Mouse (Mus musculus) kidney, adult 18-20 months (tissue): ENCODE data around the gene Ntsr1.

ENCODE experiments used
- DNase-seq: peaks from one replicate; pipeline ENCODE4 v3.0.0; 2021

The Ntsr1 gene

GRCm38 (mm10) chr2:180499741-180500140 lies at the start of gene Ntsr1:
Gene Ntsr1 (plus strand): TSS chr2:180499976.
- no peak for DNase-seq

DNA sequence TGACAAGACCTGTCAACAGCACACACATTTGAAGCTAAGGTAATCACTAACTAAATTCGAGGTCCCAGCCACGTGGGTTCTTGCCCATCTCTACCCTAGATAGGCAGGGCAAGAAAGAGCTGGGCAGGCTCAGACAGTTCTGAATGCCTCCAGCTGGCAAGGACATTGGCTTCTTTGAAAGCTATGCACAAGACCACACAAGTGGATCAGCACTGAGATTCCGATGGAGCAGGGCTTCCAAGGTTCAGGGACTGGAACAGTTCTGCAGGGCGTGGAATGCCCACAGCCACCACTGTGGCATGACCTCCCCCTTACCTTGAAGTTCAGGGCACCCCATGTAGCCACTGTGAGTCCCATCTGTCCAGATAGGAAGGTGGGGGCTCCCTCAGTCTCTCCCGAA lies 49.2 kb upstream of the Ntsr1 start:
- DNase-seq = no peak

DNA sequence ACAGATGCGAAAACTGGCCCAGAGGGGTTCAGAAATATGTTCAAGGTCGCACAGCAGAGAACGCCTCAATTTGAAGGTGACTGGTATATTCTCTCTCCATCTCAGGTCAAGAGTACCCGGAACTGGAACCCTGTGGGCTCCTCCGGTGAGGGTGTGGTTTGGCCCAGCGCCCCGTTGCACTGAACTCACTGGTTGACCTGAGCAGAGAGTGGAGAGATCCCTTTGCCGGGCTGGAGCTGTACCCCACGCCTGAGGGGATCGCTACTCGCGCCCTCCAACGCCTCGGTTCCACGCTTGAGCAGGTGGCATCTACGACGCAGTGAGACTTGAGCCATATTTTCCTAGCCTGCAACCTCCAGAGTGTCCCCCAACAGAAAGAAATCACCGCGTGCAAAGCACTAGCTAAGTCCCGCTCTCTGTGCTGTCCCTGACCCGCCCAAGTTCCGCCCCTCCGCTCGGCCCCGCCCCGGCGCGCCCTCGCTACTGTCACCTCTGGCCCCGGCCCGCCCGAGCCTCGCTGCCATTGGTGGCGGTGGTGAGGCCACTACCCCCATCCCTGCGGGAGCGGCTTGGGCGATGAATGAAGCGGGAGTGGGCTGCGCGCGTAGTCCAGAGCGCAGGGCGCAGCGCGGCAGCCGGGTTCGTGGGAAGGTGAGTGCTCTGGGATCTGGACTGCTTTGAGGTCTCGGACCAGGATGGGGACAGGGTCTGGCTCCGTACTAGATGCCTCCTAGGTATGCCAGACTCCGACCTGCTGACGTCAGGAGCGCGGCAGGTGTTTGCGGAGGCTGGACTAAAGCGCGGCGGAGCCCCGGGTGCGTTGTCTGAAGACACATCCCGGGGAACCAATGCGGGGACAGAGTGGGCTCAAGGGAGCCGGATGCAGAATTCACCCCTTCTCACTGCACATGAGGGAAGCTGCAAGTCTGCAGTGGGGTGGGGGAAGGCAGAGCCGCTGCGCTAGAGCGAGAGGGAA lies 43.8 kb upstream of the Ntsr1 start, which contains the start of gene Slco4a1:
Slco4a1 (plus strand) TSS at position 523 of the 976 bp plus-strand sequence.
- peak; percentile 94 for DNase-seq

GRCm38 (mm10) chr2:180456705-180457104 lies 43.1 kb upstream of the Ntsr1 start:
- no peak for DNase-seq

DNA sequence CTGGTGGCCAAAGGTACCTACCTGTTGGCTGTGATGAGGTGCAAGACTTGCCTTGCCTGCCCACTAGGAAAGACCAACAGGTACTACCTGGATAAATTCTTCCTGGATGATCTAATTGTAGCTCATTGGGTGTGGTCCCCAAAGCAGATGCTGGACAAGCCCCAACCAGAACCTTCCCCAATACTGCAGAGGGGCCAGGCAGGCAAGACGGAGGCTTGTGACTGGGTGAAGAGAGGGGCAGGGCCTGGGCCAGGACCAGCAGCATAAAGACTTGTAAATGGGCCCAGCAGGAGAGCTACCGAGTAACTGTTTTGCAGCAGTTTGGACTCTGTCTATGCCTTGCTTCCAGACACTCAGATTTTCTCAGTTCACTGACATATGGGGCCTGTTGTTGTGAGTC lies 42.1 kb upstream of the Ntsr1 start:
- DNase-seq = no peak

DNA sequence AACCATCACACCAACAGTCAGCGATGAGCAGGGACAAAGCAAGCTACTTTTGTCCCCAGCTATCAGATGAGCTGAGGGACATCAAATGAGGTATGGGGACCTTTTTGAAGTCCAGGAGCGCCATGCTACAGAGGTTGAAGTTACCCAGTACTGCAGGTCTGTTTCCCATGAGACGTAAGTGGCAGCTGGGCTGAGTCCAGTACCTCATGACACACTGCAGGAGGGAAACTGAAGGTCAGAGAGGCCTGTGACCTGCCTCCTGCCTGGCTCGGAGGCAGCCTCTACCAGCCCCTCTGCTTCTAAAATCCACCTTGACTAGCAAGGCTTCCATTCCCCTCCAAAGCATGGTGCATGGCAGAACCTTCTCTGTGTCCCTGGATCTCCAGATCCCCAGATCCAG lies 40.3 kb upstream of the Ntsr1 start:
- DNase-seq = no peak

- no peak for DNase-seq
Measured at GRCm38 (mm10) chr2:180460801-180461200, 39.0 kb upstream of the Ntsr1 start.

GRCm38 (mm10) chr2:180462593-180462992 lies 37.2 kb upstream of the Ntsr1 start:
- DNase-seq = no peak

DNA sequence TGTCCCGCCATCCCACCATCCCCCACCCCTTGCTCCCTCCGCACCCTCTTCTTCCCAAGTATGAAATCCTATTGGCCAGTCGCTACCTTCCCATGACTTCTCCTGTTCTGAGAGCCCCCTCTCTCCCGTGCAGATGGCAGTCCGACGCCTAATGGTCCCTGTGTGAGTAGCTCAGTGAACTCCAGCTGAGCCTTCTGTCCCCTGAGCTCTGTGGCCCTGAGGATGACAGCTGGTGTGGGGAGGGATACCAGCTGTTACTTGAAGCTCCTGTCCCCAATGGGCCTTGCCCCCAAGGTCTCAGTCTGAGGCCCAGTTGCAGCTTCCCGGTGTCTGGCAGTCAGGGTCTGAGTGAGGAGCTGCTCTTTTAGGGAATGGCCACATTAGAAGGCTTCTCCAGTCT lies 33.3 kb upstream of the Ntsr1 start:
- no peak for DNase-seq

DNA sequence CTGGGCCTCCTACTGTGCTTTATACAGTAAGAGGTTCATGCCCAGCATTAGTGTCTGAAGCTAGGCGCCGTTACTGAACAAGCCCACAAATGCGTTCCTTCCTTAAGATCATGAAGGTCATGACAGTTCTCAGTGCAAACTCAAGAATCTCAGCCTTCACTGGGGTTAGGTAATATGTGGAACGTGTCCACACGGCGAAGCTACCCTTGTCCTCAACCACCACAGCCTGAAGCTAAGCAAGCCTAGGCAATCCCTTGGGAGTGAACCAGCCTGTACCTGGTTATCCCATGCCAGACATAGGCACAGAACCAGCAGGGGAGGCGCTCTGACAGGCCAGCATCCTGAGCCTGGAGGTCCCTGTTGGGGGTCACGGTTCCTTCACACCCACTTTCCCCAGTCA lies 30.9 kb upstream of the Ntsr1 start:
- no peak for DNase-seq

DNA sequence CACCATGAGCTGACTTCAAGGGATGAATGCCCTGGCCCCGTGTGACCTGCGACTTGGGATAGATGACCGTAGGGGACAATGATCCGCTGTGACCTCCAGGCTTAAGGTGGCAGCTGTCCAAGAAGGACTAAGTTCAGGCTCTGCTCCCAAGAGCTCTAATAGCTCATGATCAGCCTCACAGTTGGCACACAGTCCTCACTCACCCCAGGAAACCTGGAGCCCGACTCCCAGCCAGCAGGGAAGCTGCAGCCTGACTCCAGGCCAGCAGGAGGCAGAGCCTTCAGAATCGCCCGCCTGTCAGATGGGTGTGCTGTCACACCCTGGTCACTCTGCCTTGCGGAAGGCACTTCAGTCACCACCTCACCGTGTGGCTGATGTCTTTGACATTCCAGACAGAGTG lies 30.0 kb upstream of the Ntsr1 start:
- peak; percentile 52 for DNase-seq

- peak; percentile 34 for DNase-seq
Measured at GRCm38 (mm10) chr2:180472306-180473079, 27.3 kb upstream of the Ntsr1 start.

GRCm38 (mm10) chr2:180473080-180473440 lies 26.7 kb upstream of the Ntsr1 start:
- no peak for DNase-seq

DNA sequence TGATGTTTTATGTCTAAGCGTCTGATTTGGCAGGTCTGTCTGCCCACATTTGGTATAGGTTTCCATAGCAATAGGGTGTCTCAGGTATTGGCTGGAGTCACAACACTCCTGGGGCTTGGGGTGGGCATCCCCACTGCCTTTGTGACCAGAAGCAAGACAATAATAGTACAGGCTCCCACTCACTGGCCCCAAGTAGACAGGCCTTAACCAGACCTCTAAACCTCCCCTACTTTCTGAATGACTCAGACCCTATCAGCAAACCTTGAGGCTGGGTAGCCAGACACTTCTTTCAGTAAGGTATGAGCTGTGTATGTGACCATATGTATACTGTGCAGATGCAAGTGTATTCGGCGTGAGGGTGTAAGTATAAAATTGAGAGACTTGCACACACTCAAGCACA lies 24.9 kb upstream of the Ntsr1 start:
- DNase-seq = no peak

DNA sequence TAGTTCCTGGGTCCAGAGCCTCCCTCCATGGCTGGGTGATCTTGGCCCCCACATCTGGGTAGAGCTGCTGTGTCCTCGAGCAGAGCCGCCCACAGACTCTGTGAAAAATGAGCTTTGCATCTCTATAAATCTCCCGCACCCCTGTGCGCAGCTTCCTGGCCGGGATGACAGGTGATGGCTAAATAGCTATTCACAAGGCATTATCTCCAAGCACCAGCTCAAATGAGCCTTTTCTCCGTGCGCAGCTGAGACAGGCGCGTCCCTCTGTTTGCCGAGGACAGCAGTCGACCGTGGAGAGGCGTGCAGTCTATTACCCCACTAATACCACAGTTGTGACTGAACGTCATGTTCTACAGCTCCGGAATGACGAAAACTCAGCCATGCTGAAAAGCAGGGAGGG lies 17.5 kb upstream of the Ntsr1 start:
- DNase-seq = no peak

DNA sequence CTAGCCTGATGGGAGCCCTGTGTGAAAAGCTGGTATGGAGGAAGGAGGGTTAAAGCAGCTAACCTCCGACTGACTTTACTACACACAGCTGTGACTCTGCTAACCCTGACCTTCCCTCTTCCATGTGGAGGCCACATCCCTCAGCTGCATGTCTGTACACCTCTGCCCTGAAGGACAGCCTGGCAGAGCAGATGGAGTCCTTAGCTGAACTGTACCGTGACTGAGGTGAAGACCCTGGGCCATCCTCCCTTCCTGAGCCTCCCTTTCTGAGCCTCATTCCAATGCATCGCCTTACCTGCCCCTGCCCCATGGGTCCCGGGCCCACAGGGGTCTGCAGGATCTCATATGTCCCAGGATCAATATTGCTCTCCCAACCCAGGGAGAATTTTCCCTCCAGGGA lies 14.9 kb upstream of the Ntsr1 start:
- no peak for DNase-seq

- DNase-seq = no peak
Measured at GRCm38 (mm10) chr2:180485306-180485705, 14.5 kb upstream of the Ntsr1 start.

DNA sequence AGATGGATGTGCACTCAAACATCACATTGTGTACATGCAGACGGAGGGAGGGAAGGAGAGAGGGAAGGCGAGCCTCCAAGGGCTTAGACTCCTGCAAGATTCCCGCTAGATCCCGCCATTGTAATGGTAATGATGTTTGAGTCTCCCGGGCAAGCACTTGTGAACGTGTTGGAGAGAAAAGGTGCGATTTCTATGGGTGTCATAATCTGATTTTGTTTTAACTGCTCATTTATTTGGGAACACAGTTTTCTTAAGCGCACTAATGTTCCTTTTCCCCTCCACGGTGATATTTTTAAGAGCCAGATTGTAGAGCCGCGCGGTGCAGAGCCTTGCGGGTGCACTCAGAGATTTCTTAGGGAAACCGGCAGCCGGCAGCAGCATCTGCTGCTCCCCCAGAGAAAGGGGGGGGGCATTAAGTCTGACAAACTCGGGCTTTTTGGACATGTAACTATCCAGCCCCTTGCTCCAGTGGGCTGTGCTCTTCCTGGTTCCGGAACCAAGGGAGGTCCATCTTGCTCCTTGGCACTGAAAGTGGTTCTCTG lies 11.5 kb upstream of the Ntsr1 start:
- DNase-seq = no peak

GRCm38 (mm10) chr2:180495906-180496305 lies 3.9 kb upstream of the Ntsr1 start:
- no peak for DNase-seq

GRCm38 (mm10) chr2:180500726-180501125 lies 950 bp downstream of the Ntsr1 start:
- DNase-seq = no peak

DNA sequence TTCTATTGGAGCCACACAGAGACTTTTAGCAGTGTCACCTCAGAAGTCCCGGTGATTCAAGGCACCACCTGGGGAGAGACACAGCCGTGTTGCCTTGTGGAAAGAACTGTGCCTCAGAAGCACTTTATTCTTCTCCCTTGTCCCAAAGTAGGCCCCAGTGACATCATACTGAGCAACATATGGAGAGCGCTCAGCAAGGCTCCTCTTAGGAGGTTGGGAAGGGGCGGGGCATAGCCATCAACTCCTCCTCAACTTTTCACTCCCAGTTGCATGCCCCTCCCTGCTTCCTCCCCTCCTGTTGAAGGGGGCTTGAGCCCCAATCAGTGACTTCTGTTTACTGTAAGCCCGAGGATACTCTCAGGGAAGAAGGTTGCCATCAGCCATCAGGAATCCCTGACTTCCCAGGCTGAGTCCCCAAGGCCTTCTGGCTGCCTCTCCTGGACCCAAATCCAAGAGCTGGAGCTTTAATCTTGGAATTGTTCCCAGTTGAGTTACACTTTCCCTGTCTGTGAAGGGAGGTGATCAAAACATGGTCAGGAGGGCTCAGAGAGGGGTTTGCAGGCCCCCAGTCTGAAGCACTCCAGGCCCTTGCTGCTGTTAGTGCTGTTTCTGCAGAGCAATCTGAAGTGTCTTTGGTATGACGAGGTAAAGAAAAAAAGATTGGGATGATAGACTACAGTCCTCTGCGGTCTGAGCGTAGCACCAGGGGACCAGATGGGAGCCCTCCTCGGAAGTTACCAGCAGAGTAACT lies 1.6 kb downstream of the Ntsr1 start:
- DNase-seq = no peak

- DNase-seq = no peak
Measured at GRCm38 (mm10) chr2:180506281-180506680, 6.5 kb downstream of the Ntsr1 start.
